Mouse (Mus musculus): ENCODE measurements around the gene Egflam.

DNA sequence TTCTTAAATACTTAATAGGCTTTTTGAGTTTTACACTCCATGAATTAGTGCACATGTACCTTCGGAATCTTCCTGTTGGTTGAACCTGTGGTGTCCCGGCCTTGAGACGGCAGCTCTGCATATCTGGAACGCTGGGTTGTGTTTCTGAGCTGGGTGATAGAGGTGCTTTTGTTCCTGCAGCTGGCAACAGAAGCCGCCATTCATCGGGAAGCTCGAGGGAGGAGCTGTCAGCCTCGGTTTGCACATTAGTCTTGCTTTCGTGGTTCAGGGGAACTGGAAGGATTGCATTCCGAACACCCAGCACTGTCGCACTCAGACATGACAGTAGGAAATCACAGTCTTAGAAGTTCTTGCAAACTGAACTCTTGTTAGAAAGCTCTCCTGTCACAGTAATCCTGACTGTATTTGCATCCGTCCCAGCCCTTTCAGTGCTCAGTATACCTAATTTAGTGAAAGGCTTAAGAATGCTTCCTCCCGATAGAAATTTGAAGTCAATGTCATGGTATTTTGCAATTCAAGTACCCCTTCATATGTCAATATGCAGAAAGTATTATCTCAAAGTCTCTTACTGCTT, 204.0 kb downstream of the Egflam start:
- TF ChIP-seq POLR2A (IDR thresholded peaks at IDR 0.05; ENCODE audit: insufficient read depth, low read depth, low read length) (no peak), CTCF (IDR thresholded peaks at IDR 0.05; ENCODE audit: insufficient read depth, low read depth, low read length) (no peak)

Measured in olfactory bulb, adult 2 months (tissue).